Mouse (Mus musculus) bone marrow, adult 2 months (tissue): Measurements from ENCODE around the gene Slc44a5.

Source experiments
- CTCF ChIP-seq: fragments of 200-500 bp; IDR thresholded peaks from 2 replicates; pipeline ENCODE4 v1.5.1; 2011; ENCODE audit warnings: low read length, control low read depth; ENCODE audit not compliant: control insufficient read depth, insufficient read depth
- POLR2A ChIP-seq: fragments of 200-500 bp; IDR thresholded peaks from 2 replicates; pipeline ENCODE4 v1.6.1; 2011; ENCODE audit warnings: low read depth, mild to moderate bottlenecking, control low read depth, low read length, borderline replicate concordance; ENCODE audit not compliant: control insufficient read depth

GRCm38 (mm10) chr3:153943901-153944334, 29.3 kb upstream of the Slc44a5 start:
- TF ChIP-seq CTCF (no peak), POLR2A (no peak)
